Mouse (Mus musculus) heart, postnatal 14 days (tissue): Measurements from ENCODE around the gene Myo9b. TPM values are rescaled to one million over a fixed set of nuclear protein-coding genes. Genes with fewer than 3 reads are reported as not detected.
"Not testable (repeated sequence)": the region's sequence is repeated elsewhere in the genome, so short reads cannot be mapped to it uniquely, and the experiment has no call there.

ENCODE experiments used
- DNase-seq, 2 experiments: peaks; one replicate each; pipeline ENCODE4 v3.0.0; 2021 to 2022
- intact Hi-C: fragments of 180-260 bp; cut with DNase I; formaldehyde crosslinking; loops from one replicate; pipeline ENCODE4 v1.15.1; 2025
- long read RNA-seq, 2 experiments: library from polyadenylated mRNA; stranded (forward); transcript quantifications; one replicate each; pipeline ENCODE4 v2.0.0; 2021
- total RNA-seq, 2 experiments: library from RNA; stranded (reverse); gene quantifications; 2 replicates each; pipeline ENCODE4 v1.2.3; 2021

The Myo9b gene
- total RNA-seq: 10 to 100 TPM; 27.8 to 32.8 TPM
- long read RNA-seq, experiment 1, partial matches to known transcripts: 6 of 10 reads
- long read RNA-seq, experiment 1, other reads (novel, unspliced or antisense): 4 of 10 reads
- long read RNA-seq, experiment 2, partial matches to known transcripts: 3 of 14 reads
- long read RNA-seq, experiment 2, other reads (novel, unspliced or antisense): 11 of 14 reads

GRCm38 (mm10) chr8:71272286-71273150 is at the start of gene Myo9b, which contains the start of gene Haus8:
Myo9b (plus strand) TSS chr8:71272714.
Haus8 (minus strand) TSS chr8:71272934.
- intact Hi-C loops: loop anchor here (2.0 to 5.0 kb wide), 3 partner anchors 38 to 190 kb away; partner anchors contain the start of genes Abhd8 and Mrpl34

GRCm38 (mm10) chr8:71224560-71224959 is 48.0 kb upstream of the Myo9b start:
- DNase-seq: peak in 1 of 2 experiments; percentile 12
- intact Hi-C loops: no loop called here

More at GRCm38 (mm10) chr8:71272286-71273150, at the start of gene Myo9b, which contains the start of gene Haus8:
- DNase-seq: peak; percentile 97 to 99

- DNase-seq: no peak
- intact Hi-C loops: no loop called here
Measured at GRCm38 (mm10) chr8:71242757-71243156, 29.8 kb upstream of the Myo9b start.

GRCm38 (mm10) chr8:71248203-71248602 is 24.3 kb upstream of the Myo9b start:
- no peak for DNase-seq
- intact Hi-C loops: no loop called here

- intact Hi-C loops: no loop called here
- no peak for DNase-seq
Measured at GRCm38 (mm10) chr8:71256545-71257232, 15.8 kb upstream of the Myo9b start.

GRCm38 (mm10) chr8:71261234-71261633 is 11.3 kb upstream of the Myo9b start:
- DNase-seq: peak; percentile 30 to 41
- intact Hi-C loops: no loop called here

- intact Hi-C loops: loop anchor here (5.0 kb wide), 1 partner anchor 475 kb away; no protein-coding TSS in a partner anchor
- DNase-seq: no peak
Measured at GRCm38 (mm10) chr8:71267690-71268089, 4.8 kb upstream of the Myo9b start.

GRCm38 (mm10) chr8:71268286-71268685 is 4.2 kb upstream of the Myo9b start:
- intact Hi-C loops: loop anchor here (5.0 kb wide), 1 partner anchor 474 kb away; no protein-coding TSS in a partner anchor
- not testable (repeated sequence) for DNase-seq

- no peak for DNase-seq
- intact Hi-C loops: loop anchor here (2.0 to 5.0 kb wide), 3 partner anchors 39 to 191 kb away; partner anchors contain the start of genes Abhd8 and Mrpl34
Measured at GRCm38 (mm10) chr8:71271630-71272029, 884 bp upstream of the Myo9b start.

GRCm38 (mm10) chr8:71273151-71273510 is 617 bp downstream of the Myo9b start:
- peak; percentile 56 to 66 for DNase-seq
- intact Hi-C loops: loop anchor here (2.0 to 5.0 kb wide), 3 partner anchors 38 to 189 kb away; partner anchors contain the start of genes Abhd8 and Mrpl34

- intact Hi-C loops: loop anchor here (5.0 kb wide), 1 partner anchor 188 kb away; the partner anchor contains the start of genes Abhd8 and Mrpl34
- no peak for DNase-seq
Measured at GRCm38 (mm10) chr8:71274478-71274877, 2.0 kb downstream of the Myo9b start.

- DNase-seq: no peak
- intact Hi-C loops: no loop called here
Measured at GRCm38 (mm10) chr8:71276166-71276565, 3.7 kb downstream of the Myo9b start.

- DNase-seq, intact Hi-C loops: not testable (repeated sequence)
Measured at GRCm38 (mm10) chr8:71279409-71279808, 6.9 kb downstream of the Myo9b start.

GRCm38 (mm10) chr8:71281731-71282130 is 9.2 kb downstream of the Myo9b start:
- DNase-seq: not testable (repeated sequence)
- intact Hi-C loops: loop anchor here (5.0 kb wide), 1 partner anchor 456 kb away; no protein-coding TSS in a partner anchor

GRCm38 (mm10) chr8:71282621-71283020 is 10.1 kb downstream of the Myo9b start:
- intact Hi-C loops: loop anchor here (5.0 kb wide), 1 partner anchor 455 kb away; no protein-coding TSS in a partner anchor
- DNase-seq: peak in 1 of 2 experiments; percentile 45

GRCm38 (mm10) chr8:71286223-71286622 is 13.7 kb downstream of the Myo9b start:
- DNase-seq, intact Hi-C loops: not testable (repeated sequence)

GRCm38 (mm10) chr8:71288441-71288949 is 16.0 kb downstream of the Myo9b start:
- intact Hi-C loops: no loop called here

GRCm38 (mm10) chr8:71289098-71289497 is 16.6 kb downstream of the Myo9b start:
- DNase-seq: peak in 1 of 2 experiments; percentile 52
- intact Hi-C loops: no loop called here

More at GRCm38 (mm10) chr8:71288441-71288949, 16.0 kb downstream of the Myo9b start:
- DNase-seq: no peak

- intact Hi-C loops: no loop called here
- no peak for DNase-seq
Measured at GRCm38 (mm10) chr8:71290211-71290610, 17.7 kb downstream of the Myo9b start.

GRCm38 (mm10) chr8:71290911-71291310 is 18.4 kb downstream of the Myo9b start:
- no peak for DNase-seq
- intact Hi-C loops: no loop called here
